7 mouse cellular contexts compared by ENCODE assay signal in genomic region chr7:80208738-80209430, GRCm38 (mm10). TPM values are rescaled to one million over a fixed set of nuclear protein-coding genes. Genes with fewer than 3 reads are reported as not detected.
A peak's percentile ranks its signal among the peaks of the same experiment; 100 is the strongest.
DNase-seq lines count a peak whose midpoint lies in the region; ATAC-seq and TF ChIP-seq lines count a peak whose summit lies in the region.

No protein-coding gene starts in this region.

- 11% methylated on average over 10 of the region's 10 CpGs for WGBS in heart, postnatal 0 days
- 53% methylated on average over 10 of the region's 10 CpGs for WGBS in lung, embryonic 14.5 days
- WGBS in stomach, postnatal 0 days = 33% methylated on average over 10 of the region's 10 CpGs

- peak; percentile 37; the same call in 1 of the 2 replicates for TF ChIP-seq POLR2A in CH12.LX (IDR thresholded peaks at IDR 0.05; ENCODE audit: low read depth, low read length)

- dilution Hi-C loops in CH12.LX (cut with MboI; ENCODE audit: extremely low pct_ligation_motif_present, extremely low pct_unique_long_range_greater_than_20kb, low sequenced_read_pairs) = no loop called here

- H3K79me2 ChIP-seq in CH12.LX (replicated peaks; ENCODE audit: control insufficient read depth, extremely low read depth, insufficient read depth, poor library complexity, severe bottlenecking) = peaks cover 52% of the 10 kb centered on the region

- peak overlapping the region in 1 of 3 experiments; percentile 21 for H3K4me3 ChIP-seq in CH12.LX (replicated peaks in 1 of 3; ENCODE audit: low read depth in 2 of 3, low read length in 2 of 3, poor library complexity in 1 of 3)
- H3K4me3 ChIP-seq in heart, postnatal 0 days (ENCODE audit: low read depth, low read length) = no peak overlapping the region
- H3K4me3 ChIP-seq in lung, embryonic 14.5 days (ENCODE audit: low read depth, low read length) = no peak overlapping the region
- no peak overlapping the region for H3K4me3 ChIP-seq in stomach, postnatal 0 days (ENCODE audit: low read depth, low read length)

- in situ Hi-C loops in CH12.LX (cut with MboI; ENCODE audit: low pct_ligation_motif_present, low pct_unique_long_range_greater_than_20kb, low sequenced_read_pairs) = no loop called here

- DNase-seq in CH12.LX (ENCODE audit: extremely low read depth) (no peak), NIH3T3 (ENCODE audit: low read depth) (peak; percentile 38)
- DNase-seq in heart, postnatal 0 days (ENCODE audit: low spot score) = peak; percentile 83
- DNase-seq in lung, embryonic 14.5 days = peak; percentile 61
- DNase-seq in stomach, postnatal 0 days (ENCODE audit: low spot score) = peak; percentile 74
- no peak for DNase-seq in cerebellum, postnatal 4 days (ENCODE audit: low spot score in 2 of 2)
- no peak for DNase-seq in cerebellum, postnatal 36 days

- no peaks in the 10 kb centered on the region for H3K27me3 ChIP-seq in CH12.LX (replicated peaks)
- no peaks in the 10 kb centered on the region for H3K27me3 ChIP-seq in heart, postnatal 0 days (ENCODE audit: control insufficient read depth, insufficient read depth, low read length)
- H3K27me3 ChIP-seq in lung, embryonic 14.5 days (ENCODE audit: insufficient read depth, low read length) = no peaks in the 10 kb centered on the region
- H3K27me3 ChIP-seq in stomach, postnatal 0 days (ENCODE audit: control insufficient read depth, insufficient read depth, low read length) = no peaks in the 10 kb centered on the region

- H3K4me1 ChIP-seq in CH12.LX (ENCODE audit: control insufficient read depth in 1 of 2, insufficient read depth in 2 of 2) = peaks cover 61 to 95% of the 10 kb centered on the region in 2 experiments
- peaks cover 40% of the 10 kb centered on the region for H3K4me1 ChIP-seq in heart, postnatal 0 days (ENCODE audit: control insufficient read depth, insufficient read depth)
- H3K4me1 ChIP-seq in lung, embryonic 14.5 days (ENCODE audit: insufficient read depth) = peaks cover 22% of the 10 kb centered on the region
- peaks cover 13% of the 10 kb centered on the region; the same call in 1 of the 2 replicates for H3K4me1 ChIP-seq in stomach, postnatal 0 days (replicated peaks; ENCODE audit: control insufficient read depth, insufficient read depth)

- H3K9me3 ChIP-seq in CH12.LX (replicated peaks; ENCODE audit: low read length) = no peaks in the 10 kb centered on the region
- no peaks in the 10 kb centered on the region for H3K9me3 ChIP-seq in heart, postnatal 0 days (replicated peaks; ENCODE audit: control insufficient read depth, low read length)
- no peaks in the 10 kb centered on the region for H3K9me3 ChIP-seq in lung, embryonic 14.5 days (ENCODE audit: low read depth, low read length)
- no peaks in the 10 kb centered on the region for H3K9me3 ChIP-seq in stomach, postnatal 0 days (ENCODE audit: control insufficient read depth, low read length)

- H3K4me2 ChIP-seq in CH12.LX (ENCODE audit: insufficient read depth, low read depth, poor library complexity, severe bottlenecking) = peak overlapping the region; percentile 66
- H3K4me2 ChIP-seq in heart, postnatal 0 days (ENCODE audit: low read depth, low read length) = peak overlapping the region; percentile 39; the same call in 1 of the 2 replicates
- H3K4me2 ChIP-seq in lung, embryonic 14.5 days = peak overlapping the region; percentile 15
- peak overlapping the region; percentile 34 for H3K4me2 ChIP-seq in stomach, postnatal 0 days (replicated peaks; ENCODE audit: low read depth)

- ATAC-seq in heart, postnatal 0 days (ENCODE audit: insufficient read depth, low read depth) = peak; percentile 85
- ATAC-seq in lung, embryonic 14.5 days (ENCODE audit: insufficient read depth) = peak; percentile 53
- ATAC-seq in stomach, postnatal 0 days (ENCODE audit: low FRiP score, low TSS enrichment) = peak; percentile 70

- peaks cover 10% of the 10 kb centered on the region in 2 experiments for H3K36me3 ChIP-seq in CH12.LX (replicated peaks in 1 of 2; ENCODE audit: control insufficient read depth in 1 of 2, insufficient read depth in 1 of 2, low read length in 1 of 2)
- 0 out of 2 replicates have a peak, but pooled peaks cover 11% of the 10 kb centered on the region for H3K36me3 ChIP-seq in heart, postnatal 0 days (replicated peaks; ENCODE audit: control insufficient read depth, insufficient read depth, low read length)
- H3K36me3 ChIP-seq in lung, embryonic 14.5 days (ENCODE audit: insufficient read depth) = peaks cover 9% of the 10 kb centered on the region; the same call in 1 of the 2 replicates
- peaks cover 4% of the 10 kb centered on the region; the same call in 1 of the 2 replicates for H3K36me3 ChIP-seq in stomach, postnatal 0 days (ENCODE audit: control insufficient read depth, insufficient read depth, low read length)

- peak overlapping the region; percentile 78 for H3K9ac ChIP-seq in CH12.LX (ENCODE audit: insufficient read depth, low read depth)
- H3K9ac ChIP-seq in heart, postnatal 0 days (replicated peaks; ENCODE audit: low read depth, low read length) = no peak overlapping the region
- peak overlapping the region; percentile 20; the same call in 1 of the 2 replicates for H3K9ac ChIP-seq in lung, embryonic 14.5 days
- H3K9ac ChIP-seq in stomach, postnatal 0 days (ENCODE audit: low read length) = peak overlapping the region; percentile 35; the same call in 1 of the 2 replicates

- TF ChIP-seq CTCF in CH12.LX (conservative IDR thresholded peaks at IDR 0.05 in 1 of 2, IDR thresholded peaks at IDR 0.05 in 1 of 2; ENCODE audit: low read depth in 2 of 2, low read length in 2 of 2) = no peak
- TF ChIP-seq CTCF in heart, postnatal 0 days (IDR thresholded peaks at IDR 0.05; ENCODE audit: low read depth) = no peak
- no peak for TF ChIP-seq CTCF in lung, embryonic 14.5 days (IDR thresholded peaks at IDR 0.05; ENCODE audit: low read depth)
- no peak for TF ChIP-seq CTCF in stomach, postnatal 0 days (IDR thresholded peaks at IDR 0.05; ENCODE audit: low read depth)

- TF ChIP-seq EP300 in CH12.LX (IDR thresholded peaks at IDR 0.05; ENCODE audit: low read length) = no peak
- TF ChIP-seq EP300 in heart, postnatal 0 days (IDR thresholded peaks at IDR 0.05; ENCODE audit: low read depth) = peak; percentile 80
- TF ChIP-seq EP300 in stomach, postnatal 0 days (optimal IDR thresholded peaks at IDR 0.05) = no peak

- TF ChIP-seq RAD21 in CH12.LX (IDR thresholded peaks at IDR 0.05; ENCODE audit: low read depth, low read length) = no peak

- H3K27ac ChIP-seq in CH12.LX (ENCODE audit: insufficient read depth, low read depth) = peak overlapping the region; percentile 90
- H3K27ac ChIP-seq in heart, postnatal 0 days (ENCODE audit: low read depth) = peak overlapping the region; percentile 77
- H3K27ac ChIP-seq in lung, embryonic 14.5 days (ENCODE audit: low read depth) = peak overlapping the region; percentile 75
- H3K27ac ChIP-seq in stomach, postnatal 0 days (replicated peaks) = peak overlapping the region; percentile 97

TF ChIP-seq in CH12.LX, 34 proteins besides CTCF, POLR2A, EP300 and RAD21 (continues in another document):
- 0 out of 2 replicates have a peak, but pooled peaks have one; percentile 8 for TF ChIP-seq MXI1 (IDR thresholded peaks at IDR 0.05; ENCODE audit: low read depth, low read length)

RNA-seq across cellular contexts. Expression of gene Sema4b, which starts 22.2 kb away (rescaled TPM):
- total RNA-seq in CH12.LX (2012; rRNA removed) (8.6 and 9.4 TPM in 2 replicates), CH12.LX (2014; rRNA removed) (1.3 and 1.5 TPM in 2 replicates)
- polyA plus RNA-seq in CH12.LX (2012; ENCODE audit: insufficient read length, low read depth) = 5.2 and 6.7 TPM in 2 replicates
- total RNA-seq in heart, postnatal 0 days (2014; rRNA removed; ENCODE audit: low replicate concordance) = 17.5 and 24.2 TPM in 2 replicates
- 10.5 and 11.7 TPM in 2 replicates for polyA plus RNA-seq in heart, postnatal 0 days (2015; fragmentation: Nextera tagmentation; extraction: Ambion mirVana)
- 11.9 and 12.8 TPM in 2 replicates for polyA plus RNA-seq in lung, embryonic 14.5 days (2014; fragmentation: Nextera tagmentation; extraction: Ambion mirVana)
- polyA plus RNA-seq in stomach, postnatal 0 days (2015; fragmentation: Nextera tagmentation; extraction: Ambion mirVana) = 19.4 and 19.9 TPM in 2 replicates

RNA-seq across cellular contexts. Expression of gene Cib1, which starts 23.7 kb away (rescaled TPM):
- total RNA-seq in CH12.LX (2012; rRNA removed) = 69.6 and 73.1 TPM in 2 replicates
- 29.1 and 29.5 TPM in 2 replicates for total RNA-seq in CH12.LX (2014; rRNA removed)
- polyA plus RNA-seq in CH12.LX (2012; ENCODE audit: insufficient read length, low read depth) = 48.1 and 51.8 TPM in 2 replicates
- total RNA-seq in heart, postnatal 0 days (2014; rRNA removed; ENCODE audit: low replicate concordance) = 26.0 and 27.2 TPM in 2 replicates
- 57.2 and 57.4 TPM in 2 replicates for polyA plus RNA-seq in heart, postnatal 0 days (2015; fragmentation: Nextera tagmentation; extraction: Ambion mirVana)
- 66.4 and 67.4 TPM in 2 replicates for polyA plus RNA-seq in lung, embryonic 14.5 days (2014; fragmentation: Nextera tagmentation; extraction: Ambion mirVana)
- polyA plus RNA-seq in stomach, postnatal 0 days (2015; fragmentation: Nextera tagmentation; extraction: Ambion mirVana) = 187 and 189 TPM in 2 replicates

RNA-seq across cellular contexts. Expression of gene Gdpgp1, which starts 23.8 kb away (rescaled TPM):
- 3.6 and 4.2 TPM in 2 replicates for total RNA-seq in CH12.LX (2012; rRNA removed)
- 1.9 and 2.0 TPM in 2 replicates for total RNA-seq in CH12.LX (2014; rRNA removed)
- 2.9 and 3.0 TPM in 2 replicates for polyA plus RNA-seq in CH12.LX (2012; ENCODE audit: insufficient read length, low read depth)
- total RNA-seq in heart, postnatal 0 days (2014; rRNA removed; ENCODE audit: low replicate concordance) = 2.5 and 5.5 TPM in 2 replicates
- polyA plus RNA-seq in heart, postnatal 0 days (2015; fragmentation: Nextera tagmentation; extraction: Ambion mirVana) = 2.0 and 2.3 TPM in 2 replicates
- polyA plus RNA-seq in lung, embryonic 14.5 days (2014; fragmentation: Nextera tagmentation; extraction: Ambion mirVana) = 3.9 and 4.0 TPM in 2 replicates
- polyA plus RNA-seq in stomach, postnatal 0 days (2015; fragmentation: Nextera tagmentation; extraction: Ambion mirVana) = 2.9 and 3.2 TPM in 2 replicates

RNA-seq across cellular contexts. Expression of gene Ttll13, which starts 37.3 kb away (rescaled TPM):
- total RNA-seq in CH12.LX (2012; rRNA removed) = 0.59 TPM in 2 replicates
- not detected in 2 replicates for total RNA-seq in CH12.LX (2014; rRNA removed)
- polyA plus RNA-seq in CH12.LX (2012; ENCODE audit: insufficient read length, low read depth) = 0.55 TPM in 1 of 2 replicates, not detected in the other
- total RNA-seq in heart, postnatal 0 days (2014; rRNA removed; ENCODE audit: low replicate concordance) = 0.35 TPM in 1 of 2 replicates, not detected in the other
- polyA plus RNA-seq in heart, postnatal 0 days (2015; fragmentation: Nextera tagmentation; extraction: Ambion mirVana) = 0.51 and 0.98 TPM in 2 replicates
- polyA plus RNA-seq in lung, embryonic 14.5 days (2014; fragmentation: Nextera tagmentation; extraction: Ambion mirVana) = 0.50 and 0.71 TPM in 2 replicates
- 1.2 TPM in 2 replicates for polyA plus RNA-seq in stomach, postnatal 0 days (2015; fragmentation: Nextera tagmentation; extraction: Ambion mirVana)

RNA-seq across cellular contexts. Expression of gene Ngrn, which starts 52.1 kb away (rescaled TPM):
- total RNA-seq in CH12.LX (2012; rRNA removed) (32.1 and 33.3 TPM in 2 replicates), CH12.LX (2014; rRNA removed) (43.2 and 45.6 TPM in 2 replicates)
- 28.3 and 30.9 TPM in 2 replicates for polyA plus RNA-seq in CH12.LX (2012; ENCODE audit: insufficient read length, low read depth)
- total RNA-seq in heart, postnatal 0 days (2014; rRNA removed; ENCODE audit: low replicate concordance) = 14.0 and 29.4 TPM in 2 replicates
- 35.8 and 40.5 TPM in 2 replicates for polyA plus RNA-seq in heart, postnatal 0 days (2015; fragmentation: Nextera tagmentation; extraction: Ambion mirVana)
- polyA plus RNA-seq in lung, embryonic 14.5 days (2014; fragmentation: Nextera tagmentation; extraction: Ambion mirVana) = 40.1 and 41.0 TPM in 2 replicates
- polyA plus RNA-seq in stomach, postnatal 0 days (2015; fragmentation: Nextera tagmentation; extraction: Ambion mirVana) = 33.6 and 34.5 TPM in 2 replicates

Comparison
In these comparisons a context has a peak if more than half of its experiments do, and no peak if none do; other contexts are left out.
1. DNase-seq: peak in NIH3T3 (single experiment), heart, postnatal 0 days (single experiment), lung, embryonic 14.5 days (single experiment) and stomach, postnatal 0 days (single experiment); none in CH12.LX (single experiment), cerebellum, postnatal 4 days (0 of 2) and cerebellum, postnatal 36 days (0 of 2).
2. H3K4me2 ChIP-seq: peak in every context shown above with its lines; median percentile 66 in CH12.LX; 39 in heart, postnatal 0 days; 34 in stomach, postnatal 0 days; 15 in lung, embryonic 14.5 days.
3. Peak in every context shown above with its lines, with median percentiles within 50 percentile points of each other: H3K27ac ChIP-seq and ATAC-seq.